Mouse (Mus musculus): ENCODE measurements at regions not wholly inside any gene's neighbourhood (a gene's known extent, or its start where the extent isn't known, plus 50 kb on each side); places are given as distances from the start of the nearest gene placed in this dataset.
"Not testable (repeated sequence)": the region's sequence is repeated elsewhere in the genome, so short reads cannot be mapped to it uniquely, and the experiment has no call there.

- not testable (repeated sequence) for H3K4me1 ChIP-seq (replicated peaks); H3K9me3 ChIP-seq (replicated peaks); H3K36me3 ChIP-seq; H3K27me3 ChIP-seq (replicated peaks); H3K27ac ChIP-seq (ENCODE audit: poor library complexity, severe bottlenecking); H3K9ac ChIP-seq; H3K4me3 ChIP-seq; H3K4me2 ChIP-seq; ATAC-seq (ENCODE audit: insufficient number of reproducible peaks, low FRiP score)
- 73% methylated on average over 3 of the region's 3 CpGs for WGBS
Observed at GRCm38 (mm10) chr16:21102033-21102432, 51.8 kb downstream of the Teddm3 start.

GRCm38 (mm10) chr16:21100126-21100525, 53.7 kb downstream of the Teddm3 start:
- not testable (repeated sequence) for H3K27me3 ChIP-seq (replicated peaks); H3K4me2 ChIP-seq; H3K9ac ChIP-seq; H3K36me3 ChIP-seq; H3K4me3 ChIP-seq; H3K4me1 ChIP-seq (replicated peaks); ATAC-seq (ENCODE audit: insufficient number of reproducible peaks, low FRiP score); H3K27ac ChIP-seq (ENCODE audit: poor library complexity, severe bottlenecking); H3K9me3 ChIP-seq (replicated peaks)
- 72% methylated on average over 2 of the region's 2 CpGs for WGBS

GRCm38 (mm10) chr16:21074779-21075148, 79.0 kb downstream of the Teddm3 start:
- H3K27me3 ChIP-seq (replicated peaks) = no peaks in the 10 kb centered on the region
- 59% methylated on average over 5 of the region's 5 CpGs for WGBS
- no peaks in the 10 kb centered on the region for H3K4me1 ChIP-seq (replicated peaks)
- no peak for ATAC-seq (ENCODE audit: insufficient number of reproducible peaks, low FRiP score)
- H3K36me3 ChIP-seq = no peaks in the 10 kb centered on the region
- H3K9ac ChIP-seq = no peak overlapping the region
- no peak overlapping the region for H3K4me3 ChIP-seq
- no peaks in the 10 kb centered on the region for H3K9me3 ChIP-seq (replicated peaks)
- no peak overlapping the region for H3K27ac ChIP-seq (ENCODE audit: poor library complexity, severe bottlenecking)
- H3K4me2 ChIP-seq = no peak overlapping the region

GRCm38 (mm10) chr16:21074082-21074778, 79.6 kb downstream of the Teddm3 start:
- H3K4me3 ChIP-seq; H3K36me3 ChIP-seq; H3K9ac ChIP-seq; ATAC-seq (ENCODE audit: insufficient number of reproducible peaks, low FRiP score); H3K4me1 ChIP-seq (replicated peaks); H3K9me3 ChIP-seq (replicated peaks); H3K27ac ChIP-seq (ENCODE audit: poor library complexity, severe bottlenecking); H3K27me3 ChIP-seq (replicated peaks): not testable (repeated sequence)
- 28% methylated on average over 8 of the region's 10 CpGs for WGBS
- 0 out of 2 replicates have a peak overlapping the region, but pooled peaks have one; percentile 36 for H3K4me2 ChIP-seq

- 68% methylated on average over 2 of the region's 2 CpGs for WGBS
- H3K4me3 ChIP-seq = no peak overlapping the region
- ATAC-seq (ENCODE audit: insufficient number of reproducible peaks, low FRiP score) = no peak
- H3K27me3 ChIP-seq (replicated peaks) = no peaks in the 10 kb centered on the region
- H3K9me3 ChIP-seq (replicated peaks) = peaks cover 7% of the 10 kb centered on the region
- H3K36me3 ChIP-seq = no peaks in the 10 kb centered on the region
- no peak overlapping the region for H3K27ac ChIP-seq (ENCODE audit: poor library complexity, severe bottlenecking)
- H3K9ac ChIP-seq = no peak overlapping the region
- no peak overlapping the region for H3K4me2 ChIP-seq
- H3K4me1 ChIP-seq (replicated peaks) = no peaks in the 10 kb centered on the region
Observed at GRCm38 (mm10) chr16:21060211-21060610, 93.6 kb downstream of the Teddm3 start.

- H3K9ac ChIP-seq = no peak overlapping the region
- ATAC-seq (ENCODE audit: insufficient number of reproducible peaks, low FRiP score) = no peak
- H3K4me3 ChIP-seq = no peak overlapping the region
- H3K36me3 ChIP-seq = no peaks in the 10 kb centered on the region
- no peaks in the 10 kb centered on the region for H3K4me1 ChIP-seq (replicated peaks)
- H3K27me3 ChIP-seq (replicated peaks) = no peaks in the 10 kb centered on the region
- peaks cover 20% of the 10 kb centered on the region for H3K9me3 ChIP-seq (replicated peaks)
- H3K4me2 ChIP-seq = no peak overlapping the region
- no peak overlapping the region for H3K27ac ChIP-seq (ENCODE audit: poor library complexity, severe bottlenecking)
Observed at GRCm38 (mm10) chr16:21054772-21055171, 99.0 kb downstream of the Teddm3 start.

GRCm38 (mm10) chr16:21022087-21022486, 131.7 kb downstream of the Teddm3 start:
- H3K36me3 ChIP-seq; H3K4me1 ChIP-seq (replicated peaks); H3K4me3 ChIP-seq; H3K4me2 ChIP-seq; H3K9ac ChIP-seq; H3K9me3 ChIP-seq (replicated peaks); ATAC-seq (ENCODE audit: insufficient number of reproducible peaks, low FRiP score); H3K27me3 ChIP-seq (replicated peaks); H3K27ac ChIP-seq (ENCODE audit: poor library complexity, severe bottlenecking): not testable (repeated sequence)
- WGBS = 89% methylated on average over 1 of the region's 1 CpGs

GRCm38 (mm10) chr16:21004871-21005270, 148.9 kb downstream of the Teddm3 start:
- no peak for ATAC-seq (ENCODE audit: insufficient number of reproducible peaks, low FRiP score)
- H3K9ac ChIP-seq = no peak overlapping the region
- peaks cover 6% of the 10 kb centered on the region; the same call in 1 of the 2 replicates for H3K9me3 ChIP-seq (replicated peaks)
- H3K4me1 ChIP-seq (replicated peaks) = no peaks in the 10 kb centered on the region
- H3K4me3 ChIP-seq = no peak overlapping the region
- no peak overlapping the region for H3K27ac ChIP-seq (ENCODE audit: poor library complexity, severe bottlenecking)
- H3K4me2 ChIP-seq = no peak overlapping the region
- H3K36me3 ChIP-seq = no peaks in the 10 kb centered on the region
- H3K27me3 ChIP-seq (replicated peaks) = no peaks in the 10 kb centered on the region

GRCm38 (mm10) chr16:21001126-21001525, 152.7 kb downstream of the Teddm3 start:
- WGBS = 85% methylated on average over 1 of the region's 1 CpGs
- Histone ChIP-seq H3K27ac (ENCODE audit: poor library complexity, severe bottlenecking) (no peak overlapping the region), H3K36me3 (no peaks in the 10 kb centered on the region), H3K4me3 (no peak overlapping the region), H3K4me2 (no peak overlapping the region), H3K9ac (no peak overlapping the region), H3K4me1 (replicated peaks) (no peaks in the 10 kb centered on the region), H3K9me3 (replicated peaks) (peaks cover 6% of the 10 kb centered on the region; the same call in 1 of the 2 replicates), H3K27me3 (replicated peaks) (no peaks in the 10 kb centered on the region)
- no peak for ATAC-seq (ENCODE audit: insufficient number of reproducible peaks, low FRiP score)

- 80% methylated on average over 2 of the region's 2 CpGs for WGBS
Observed at GRCm38 (mm10) chr16:20990524-20990923, 163.3 kb downstream of the Teddm3 start.

GRCm38 (mm10) chr16:20975406-20975805, 178.4 kb downstream of the Teddm3 start:
- H3K27me3 ChIP-seq (replicated peaks) = no peaks in the 10 kb centered on the region
- ATAC-seq (ENCODE audit: insufficient number of reproducible peaks, low FRiP score) = no peak
- peaks cover 20% of the 10 kb centered on the region for H3K4me1 ChIP-seq (replicated peaks)
- WGBS = 17% methylated on average over 2 of the region's 2 CpGs
- no peak overlapping the region for H3K4me3 ChIP-seq
- no peak overlapping the region for H3K27ac ChIP-seq (ENCODE audit: poor library complexity, severe bottlenecking)
- no peak overlapping the region for H3K9ac ChIP-seq
- H3K36me3 ChIP-seq = no peaks in the 10 kb centered on the region
- no peaks in the 10 kb centered on the region for H3K9me3 ChIP-seq (replicated peaks)
- H3K4me2 ChIP-seq = no peak overlapping the region

More at GRCm38 (mm10) chr16:20990524-20990923, 163.3 kb downstream of the Teddm3 start:
- Histone ChIP-seq H3K4me1 (replicated peaks) (no peaks in the 10 kb centered on the region), H3K4me3 (no peak overlapping the region), H3K9me3 (replicated peaks) (peaks cover 5% of the 10 kb centered on the region), H3K9ac (no peak overlapping the region), H3K4me2 (no peak overlapping the region), H3K36me3 (no peaks in the 10 kb centered on the region), H3K27ac (ENCODE audit: poor library complexity, severe bottlenecking) (no peak overlapping the region), H3K27me3 (replicated peaks) (no peaks in the 10 kb centered on the region)
- ATAC-seq (ENCODE audit: insufficient number of reproducible peaks, low FRiP score) = no peak

- Histone ChIP-seq H3K4me2 (no peak overlapping the region), H3K4me1 (replicated peaks) (peaks cover 19% of the 10 kb centered on the region), H3K9ac (no peak overlapping the region), H3K27ac (ENCODE audit: poor library complexity, severe bottlenecking) (no peak overlapping the region), H3K9me3 (replicated peaks) (no peaks in the 10 kb centered on the region), H3K27me3 (replicated peaks) (no peaks in the 10 kb centered on the region), H3K36me3 (no peaks in the 10 kb centered on the region), H3K4me3 (no peak overlapping the region)
- no peak for ATAC-seq (ENCODE audit: insufficient number of reproducible peaks, low FRiP score)
Observed at GRCm38 (mm10) chr16:20972442-20972841, 181.4 kb downstream of the Teddm3 start.
